Mouse (Mus musculus) common myeloid progenitor, adult 5-6 weeks (primary cell): ENCODE results near the gene Gfi1b. TPM values are rescaled to one million over a fixed set of nuclear protein-coding genes. Genes with fewer than 3 reads are reported as not detected.

Experiments
- ATAC-seq: replicated peaks from 2 replicates; pipeline ENCODE4 v1.8.0; 2016; ENCODE audit warnings: low read depth, mild to moderate bottlenecking, moderate TSS enrichment, inconsistent platforms; ENCODE audit not compliant: poor library complexity, severe bottlenecking
- total RNA-seq: library from RNA; stranded (forward); fragments of 200-1000, 187-1606 nt; gene quantifications from 2 replicates; pipeline ENCODE4 v1.2.3, GENCODE M21; 2017

Gene Gfi1b
- total RNA-seq, 1 experiment from 2014 or later, result 30.7 TPM

DNA sequence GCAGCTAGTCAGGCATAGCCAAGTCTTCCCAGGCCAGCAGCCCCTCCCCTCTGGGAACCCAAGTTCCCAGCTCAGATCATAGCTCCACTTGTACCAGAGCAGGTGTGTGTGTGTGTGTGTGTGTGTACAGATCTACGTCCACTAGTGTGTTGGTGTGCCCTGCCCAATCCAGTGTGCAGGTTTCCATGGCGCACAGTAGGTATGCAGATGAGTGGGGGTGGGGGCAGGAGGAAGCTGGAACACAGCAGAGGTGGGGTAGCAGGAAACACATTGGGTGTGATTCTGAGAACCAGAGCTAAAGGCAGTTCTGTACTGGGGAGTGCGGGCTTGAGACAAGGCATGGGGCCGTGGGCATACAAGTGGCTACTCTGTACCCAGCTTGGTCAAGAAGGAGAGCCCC lies 57.4 kb downstream of the Gfi1b start:
- no peak for ATAC-seq

DNA sequence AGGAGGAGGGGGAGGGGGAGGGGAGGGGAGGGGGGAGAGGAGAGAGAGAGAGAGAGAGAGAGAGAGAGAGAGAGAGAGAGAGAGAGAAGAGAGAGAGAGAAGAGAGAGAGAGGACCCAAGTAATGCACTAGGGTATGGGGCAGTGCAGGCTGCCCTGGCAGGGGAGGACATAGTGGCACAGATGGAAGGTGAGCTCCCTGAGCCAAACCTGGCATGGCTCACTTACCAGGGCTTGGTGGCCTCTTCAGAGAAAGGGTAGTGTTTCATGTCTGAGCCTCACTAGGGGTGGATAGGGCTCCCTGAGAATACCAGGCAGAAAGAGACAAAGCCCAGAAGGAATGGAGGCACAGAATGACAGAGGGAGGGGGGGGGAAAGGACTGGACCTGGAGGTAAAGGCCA lies 58.0 kb downstream of the Gfi1b start:
- ATAC-seq, result no peak

GRCm38 (mm10) chr2:28563303-28563702 lies 58.5 kb downstream of the Gfi1b start, which contains the start of gene Cel:
Cel (minus strand) TSS chr2:28563403.
- no peak for ATAC-seq

Other genes with a start within 250 kb of the Gfi1b start
- gene Ppp1r26, start 175.2 kb downstream of the Gfi1b start, total RNA-seq, result 3.4 and 5.0 TPM in 2 replicates
- not detected in 2 replicates for gene 1700007K13Rik, start 155.7 kb downstream of the Gfi1b start, total RNA-seq
- gene Mrps2, start 153.9 kb downstream of the Gfi1b start, total RNA-seq, result 33.2 and 35.2 TPM in 2 replicates
- gene Gbgt1, start 125.1 kb downstream of the Gfi1b start, total RNA-seq, result not detected in 2 replicates
- gene Gm10134, start 115.9 kb downstream of the Gfi1b start, total RNA-seq, result not detected in 2 replicates
- 3.7 and 4.3 TPM in 2 replicates for gene Ralgds, start 108.9 kb downstream of the Gfi1b start, total RNA-seq
- not detected in 2 replicates for gene Cel, start 58.6 kb downstream of the Gfi1b start, total RNA-seq
- gene Gtf3c5, start 38.2 kb downstream of the Gfi1b start, total RNA-seq, result 9.7 and 19.0 TPM in 2 replicates
- gene Tsc1, start 19.2 kb upstream of the Gfi1b start, total RNA-seq, result 14.5 and 18.7 TPM in 2 replicates
- 2.5 and 6.6 TPM in 2 replicates for gene Spaca9, start 77.7 kb upstream of the Gfi1b start, total RNA-seq
- gene Ak8, start 78.2 kb upstream of the Gfi1b start, total RNA-seq, result 1.6 TPM in 1 of 2 replicates, not detected in the other
- 26.3 and 31.8 TPM in 2 replicates for gene Gtf3c4, start 218.4 kb upstream of the Gfi1b start, total RNA-seq
- gene Ddx31, start 218.4 kb upstream of the Gfi1b start, total RNA-seq, result 16.5 and 17.8 TPM in 2 replicates